8 mouse cellular contexts compared by ENCODE assay signal in the genomic region with DNA sequence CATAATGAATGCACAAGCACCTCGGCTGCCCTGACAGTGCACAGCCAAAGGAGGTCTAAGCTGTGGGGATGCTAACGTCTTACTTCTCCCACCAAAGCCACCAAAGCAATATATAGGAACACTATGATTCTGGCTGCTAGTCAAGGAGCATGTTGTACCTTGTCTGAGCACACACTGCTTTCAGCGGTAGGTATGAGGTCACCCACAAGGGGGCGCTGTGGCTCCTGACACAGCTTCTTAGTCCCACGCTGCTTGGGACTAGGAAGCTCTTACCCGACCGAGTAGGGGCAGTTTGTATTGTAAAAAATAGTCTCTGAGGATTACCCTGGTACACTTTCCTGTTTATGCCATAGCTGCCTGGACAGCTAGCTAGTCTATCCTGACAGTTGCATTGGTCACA. TPM values are rescaled to one million over a fixed set of nuclear protein-coding genes. Genes with fewer than 3 reads are reported as not detected.
DNase-seq lines count a peak whose midpoint lies in the region; ATAC-seq and TF ChIP-seq lines count a peak whose summit lies in the region.

No protein-coding gene starts in this region.

- TF ChIP-seq CTCF in E14TG2a.4 (conservative IDR thresholded peaks at IDR 0.05; ENCODE audit: low read length) = peak; percentile 92

- peaks cover 78% of the 10 kb centered on the region for H3K4me1 ChIP-seq in E14TG2a.4 (replicated peaks; ENCODE audit: low read depth, low read length)

- no peaks in the 10 kb centered on the region for H3K36me3 ChIP-seq in E14TG2a.4 (ENCODE audit: insufficient read depth, low read length)

- H3K9me3 ChIP-seq in E14TG2a.4 (ENCODE audit: low read length) = no peaks in the 10 kb centered on the region

- peak; percentile 62 for DNase-seq in adipocyte (ENCODE audit: low spot score)
- peak; percentile 29 to 37 for DNase-seq in heart, adult 9 months (ENCODE audit: low spot score in 2 of 2)
- peak; percentile 74 for DNase-seq in layer of hippocampus, adult 11-12 months (ENCODE audit: low spot score)
- peak; percentile 81 for DNase-seq in lung, postnatal 10 days
- DNase-seq in right cerebral cortex, postnatal 36 days (ENCODE audit: low spot score in 2 of 2) = peak; percentile 36 to 38
- DNase-seq in urinary bladder, postnatal 4 days (ENCODE audit: low spot score in 2 of 2) = peak; percentile 58 to 81

- no peaks in the 10 kb centered on the region for H3K27me3 ChIP-seq in E14TG2a.4 (ENCODE audit: insufficient read depth, low read length)

- H3K4me3 ChIP-seq in E14TG2a.4 (replicated peaks; ENCODE audit: low read length) = no peak overlapping the region

- peak; percentile 58 for ATAC-seq in common myeloid progenitor, adult 5-6 weeks (replicated peaks; ENCODE audit: low read depth, poor library complexity, severe bottlenecking)

RNA-seq across cellular contexts. Expression of a gene that starts 7.4 kb away (rescaled TPM):
- 24.2 and 30.9 TPM in 2 replicates for total RNA-seq in common myeloid progenitor, adult 5-6 weeks (2017)

RNA-seq across cellular contexts. Expression of a gene that starts 48.9 kb away (rescaled TPM):
- total RNA-seq in common myeloid progenitor, adult 5-6 weeks (2017) = 4.1 and 6.7 TPM in 2 replicates

RNA-seq across cellular contexts. Expression of a gene that starts 49.8 kb away (rescaled TPM):
- total RNA-seq in common myeloid progenitor, adult 5-6 weeks (2017) = 30.4 and 40.7 TPM in 2 replicates
